Mouse (Mus musculus) heart, postnatal 0 days (tissue): ENCODE data around the gene Gnptg. TPM values are rescaled to one million over a fixed set of nuclear protein-coding genes. Genes with fewer than 3 reads are reported as not detected.
"Not testable (repeated sequence)": the region's sequence is repeated elsewhere in the genome, so short reads cannot be mapped to it uniquely, and the experiment has no call there.

ENCODE experiments used
- ATAC-seq: fragments of 200-750 bp; cut with Nextera tagmentation; 2 replicates; pipeline ENCODE4 v1.8.0; 2017; ENCODE audit warnings: low read depth, moderate number of reproducible peaks, moderate library complexity; ENCODE audit not compliant: insufficient read depth
- DNase-seq: peaks from one replicate; pipeline ENCODE4 v3.0.0-alpha.2; 2016; ENCODE audit warnings: low spot score
- H3K27ac ChIP-seq: fragments of 300-500 bp; sonication (generic); 2 replicates; pipeline ENCODE4 v1.5.1; 2014; ENCODE audit warnings: low read depth, mild to moderate bottlenecking
- H3K27me3 ChIP-seq: fragments of 300-500 bp; sonication (generic); 2 replicates; pipeline ENCODE4 v1.6.1; 2014; ENCODE audit warnings: low read length, mixed read lengths; ENCODE audit not compliant: control insufficient read depth, insufficient read depth
- H3K36me3 ChIP-seq: fragments of 300-500 bp; sonication (generic); replicated peaks from 2 replicates; pipeline ENCODE4 v1.6.1; 2014; ENCODE audit warnings: low read length, mixed read lengths; ENCODE audit not compliant: control insufficient read depth, insufficient read depth
- H3K4me1 ChIP-seq: fragments of 300-500 bp; sonication (generic); 2 replicates; pipeline ENCODE4 v1.6.1; 2014; ENCODE audit warnings: antibody characterized with exemption; ENCODE audit not compliant: control insufficient read depth, insufficient read depth
- H3K4me2 ChIP-seq: fragments of 300-500 bp; sonication (generic); 2 replicates; pipeline ENCODE4 v1.6.1; 2014; ENCODE audit warnings: low read depth, mild to moderate bottlenecking, low read length, moderate library complexity
- H3K4me3 ChIP-seq: fragments of 300-500 bp; sonication (generic); 2 replicates; pipeline ENCODE4 v1.5.1; 2014; ENCODE audit warnings: low read depth, low read length
- H3K9ac ChIP-seq: fragments of 300-500 bp; sonication (generic); replicated peaks from 2 replicates; pipeline ENCODE4 v1.6.1; 2014; ENCODE audit warnings: low read depth, low read length, mixed read lengths
- H3K9me3 ChIP-seq: fragments of 300-500 bp; sonication (generic); replicated peaks from 2 replicates; pipeline ENCODE4 v1.6.1; 2016; ENCODE audit warnings: low read length; ENCODE audit not compliant: control insufficient read depth
- CTCF ChIP-seq: IDR thresholded peaks from 2 replicates; pipeline ENCODE4 v1.5.1; 2016; ENCODE audit warnings: antibody characterized with exemption, control low read depth, low read depth
- EP300 ChIP-seq: IDR thresholded peaks from 2 replicates; pipeline ENCODE4 v1.6.1; 2016; ENCODE audit warnings: antibody characterized with exemption, low read depth
- WGBS: fragments of 180-500 bp; shearing (Covaris S2); extraction: QIAGEN DNeasy Blood & Tissue Kit; methylation state at CpG from one replicate; pipeline ENCODE4 v1.1.7; 2014; 5-methylcytosine and 5-hydroxymethylcytosine counted together
- polyA plus RNA-seq: library from polyadenylated mRNA; unstranded; fragments of >200 nt; fragmentation: Nextera tagmentation; extraction: Ambion mirVana; gene quantifications from 2 replicates; pipeline ENCODE4 v1.2.1, GENCODE M21; 2015
- total RNA-seq: library from RNA; depleted of rRNA; stranded (reverse); fragments of >200 nt; gene quantifications from 2 replicates; pipeline ENCODE4 v1.2.3, GENCODE M21; 2014; ENCODE audit warnings: low replicate concordance

The Gnptg gene
- total and polyA plus RNA-seq, 2 experiments from 2014 or later = 21.0 to 24.2 TPM

DNA sequence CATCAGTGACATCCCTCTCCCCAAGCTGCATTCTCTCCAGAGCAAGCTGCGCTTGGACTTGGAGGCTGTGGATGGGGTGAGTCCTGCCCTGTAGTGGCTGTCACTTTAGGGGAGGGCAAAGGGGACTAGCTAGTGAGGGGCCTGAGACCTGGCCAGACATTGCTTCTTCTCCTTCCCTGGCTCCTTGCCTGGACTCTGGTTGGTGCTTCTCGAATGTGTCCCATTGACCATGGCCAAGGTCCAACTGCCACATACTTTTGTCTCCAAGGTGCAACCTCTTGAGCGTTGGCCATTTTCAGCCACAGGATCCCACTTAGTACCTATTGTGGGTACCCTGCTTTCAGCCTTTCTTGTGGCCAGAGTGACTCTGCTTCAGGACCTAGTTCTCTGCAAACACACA, 9.2 kb downstream of the Gnptg start:
- ATAC-seq (no peak), DNase-seq (no peak)
- Histone ChIP-seq H3K36me3 (peaks cover 44% of the 10 kb centered on the region), H3K27me3 (no peaks in the 10 kb centered on the region), H3K4me1 (no peaks in the 10 kb centered on the region), H3K9me3 (no peaks in the 10 kb centered on the region), H3K4me2 (no peak overlapping the region), H3K9ac (no peak overlapping the region), H3K27ac (no peak overlapping the region), H3K4me3 (no peak overlapping the region)
- WGBS = 82% methylated on average over 3 of the region's 3 CpGs
- no peak for TF ChIP-seq CTCF
- TF ChIP-seq EP300 = no peak

DNA sequence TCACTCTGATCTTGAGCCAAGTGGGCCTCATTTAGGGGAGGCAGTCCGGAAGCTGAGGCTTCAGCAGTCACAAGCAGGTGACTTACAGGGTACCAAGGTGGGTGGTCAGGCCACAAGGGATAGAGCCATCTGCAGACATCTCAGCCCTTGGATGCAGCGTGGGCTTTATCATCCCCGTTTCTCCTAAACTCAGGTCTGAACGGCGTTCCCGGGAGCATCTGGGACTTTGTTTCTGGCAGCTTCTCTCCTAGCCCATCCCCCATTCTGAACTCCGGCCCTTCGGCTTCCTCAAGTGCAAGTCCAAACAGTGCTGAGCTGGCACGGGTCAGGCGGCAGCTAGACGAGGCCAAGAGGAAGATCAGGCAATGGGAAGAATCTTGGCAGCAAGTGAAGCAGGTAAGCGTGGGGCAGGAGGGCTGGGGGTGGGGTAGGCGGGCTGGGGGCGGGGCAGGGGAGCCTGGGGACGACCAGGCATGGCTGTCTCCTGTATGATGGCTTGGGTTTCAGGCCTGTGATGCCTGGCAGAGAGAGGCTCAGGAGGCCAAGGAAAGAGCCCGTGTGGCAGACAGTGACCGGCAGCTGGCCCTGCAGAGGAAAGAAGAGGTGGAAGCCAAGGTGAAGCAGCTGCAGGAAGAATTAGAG, 9.8 kb downstream of the Gnptg start:
- 72% methylated on average over 15 of the region's 17 CpGs for WGBS

DNA sequence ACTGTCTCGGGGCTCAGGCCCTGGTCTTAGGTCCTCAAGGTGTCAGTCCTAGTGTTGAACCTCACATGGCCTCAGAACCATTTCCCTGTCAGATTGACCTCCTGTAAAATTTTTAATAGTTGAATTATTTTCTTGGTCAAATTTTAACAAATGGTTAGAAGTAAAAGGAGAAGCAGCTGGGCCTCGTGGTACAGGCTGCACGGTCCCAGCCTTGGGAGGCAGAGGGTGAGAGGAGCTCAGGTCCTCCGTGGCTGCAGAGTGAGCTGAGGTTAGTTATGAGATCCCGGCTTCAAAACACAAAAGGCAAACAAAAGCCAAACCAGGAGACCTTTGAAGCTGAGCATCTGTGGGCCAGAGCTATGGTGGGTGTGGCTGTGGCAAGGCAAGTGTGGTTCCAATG, 11.9 kb downstream of the Gnptg start:
- Histone ChIP-seq H3K27ac (no peak overlapping the region), H3K36me3 (peaks cover 33% of the 10 kb centered on the region), H3K9ac (no peak overlapping the region), H3K4me2 (no peak overlapping the region), H3K4me3 (no peak overlapping the region), H3K9me3 (no peaks in the 10 kb centered on the region), H3K27me3 (no peaks in the 10 kb centered on the region), H3K4me1 (no peaks in the 10 kb centered on the region)
- DNase-seq = no peak
- 86% methylated on average over 5 of the region's 5 CpGs for WGBS
- no peak for ATAC-seq
- no peak for TF ChIP-seq CTCF
- no peak for TF ChIP-seq EP300

More for the DNA sequence above, 9.8 kb downstream of the Gnptg start:
- H3K9me3 ChIP-seq, H3K4me3 ChIP-seq, H3K4me1 ChIP-seq, H3K27me3 ChIP-seq, H3K27ac ChIP-seq, H3K9ac ChIP-seq, H3K4me2 ChIP-seq, DNase-seq: not testable (repeated sequence)
- ATAC-seq = peak; percentile 67
- H3K36me3 ChIP-seq = peaks cover 40% of the 10 kb centered on the region

DNA sequence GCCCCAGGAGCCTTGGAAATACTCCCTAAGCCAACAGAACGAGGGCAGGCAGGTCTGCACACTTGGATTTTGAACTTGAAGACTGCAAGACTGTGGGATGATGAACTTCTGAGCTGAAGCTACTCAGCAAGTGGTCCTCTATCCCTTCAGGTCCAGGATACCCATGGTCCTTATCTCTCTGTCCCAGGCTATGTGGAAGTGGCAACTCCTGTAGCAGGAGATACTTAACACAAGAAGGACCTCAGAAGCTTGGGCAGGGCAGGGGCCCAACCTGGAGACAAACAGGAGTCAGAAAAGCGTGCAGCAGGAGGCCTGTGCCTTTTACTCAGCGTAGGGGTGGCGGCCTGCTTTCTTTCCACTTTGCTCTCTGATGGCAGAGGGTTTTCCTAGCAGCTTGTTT, 14.3 kb downstream of the Gnptg start:
- ATAC-seq (no peak), DNase-seq (no peak)
- Histone ChIP-seq H3K36me3 (peaks cover 24% of the 10 kb centered on the region), H3K27me3 (no peaks in the 10 kb centered on the region), H3K4me2 (no peak overlapping the region), H3K4me3 (no peak overlapping the region), H3K27ac (no peak overlapping the region), H3K9me3 (no peaks in the 10 kb centered on the region), H3K9ac (no peak overlapping the region), H3K4me1 (peaks cover 5% of the 10 kb centered on the region; the same call in 1 of the 2 replicates)
- 92% methylated on average over 4 of the region's 4 CpGs for WGBS
- TF ChIP-seq EP300 = no peak
- TF ChIP-seq CTCF = no peak

DNA sequence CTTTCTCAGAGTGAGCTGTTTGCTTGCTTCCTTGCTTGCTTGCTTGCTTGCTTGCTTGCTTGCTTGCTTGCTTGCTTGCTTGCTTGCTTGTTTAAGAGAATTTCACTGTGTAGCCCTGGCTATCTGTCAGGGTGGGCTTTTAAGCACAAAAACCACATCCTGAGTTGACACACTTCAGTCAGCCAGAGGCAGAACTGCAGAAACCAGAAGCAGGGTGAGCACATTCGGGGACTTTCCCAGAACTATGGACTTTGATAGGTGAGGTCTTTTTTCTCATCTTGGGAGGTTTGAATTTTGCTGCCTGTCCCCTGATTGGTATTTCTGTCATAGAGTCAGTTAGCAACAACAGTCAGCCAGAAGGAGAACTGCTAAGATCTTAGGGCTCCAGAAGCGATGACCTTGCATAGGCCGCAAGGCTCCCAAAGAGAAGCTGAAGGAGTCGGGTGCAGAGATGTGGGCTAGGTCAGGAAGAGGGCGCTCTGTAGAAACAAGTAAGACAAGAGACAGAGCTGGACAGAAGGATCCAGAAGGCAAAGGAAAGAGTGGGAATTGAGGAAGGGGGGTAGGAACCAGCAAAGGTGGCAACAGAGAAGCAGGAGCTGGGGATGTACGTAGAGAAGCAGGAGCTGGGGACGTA, 15.2 kb downstream of the Gnptg start:
- Histone ChIP-seq H3K4me1 (peaks cover 5% of the 10 kb centered on the region; the same call in 1 of the 2 replicates), H3K27me3 (no peaks in the 10 kb centered on the region), H3K36me3 (peaks cover 27% of the 10 kb centered on the region), H3K9ac (no peak overlapping the region), H3K9me3 (no peaks in the 10 kb centered on the region), H3K4me2 (no peak overlapping the region), H3K4me3 (no peak overlapping the region), H3K27ac (no peak overlapping the region)
- ATAC-seq (no peak), DNase-seq (no peak)
- TF ChIP-seq EP300 (no peak), CTCF (no peak)
- WGBS = 87% methylated on average over 7 of the region's 7 CpGs
